Mouse (Mus musculus) left cerebral cortex, adult 2 months (tissue): Measurements from ENCODE around the gene Plk5. TPM values are rescaled to one million over a fixed set of nuclear protein-coding genes. Genes with fewer than 3 reads are reported as not detected.
A peak's percentile ranks its signal among the peaks of the same experiment; 100 is the strongest.

ENCODE experiments used
- DNase-seq, 2 experiments: peaks; one replicate each; pipeline ENCODE4 v3.0.0; 2021 to 2022; ENCODE audit warnings: low spot score in 2 of 2, mixed read lengths in 1 of 2; ENCODE audit errors: extremely low spot score in 1 of 2
- H3K27ac ChIP-seq: fragments of 200-600 bp; 2 replicates; pipeline ENCODE4 v1.8.1; 2022
- H3K4me3 ChIP-seq: fragments of 200-600 bp; 2 replicates; pipeline ENCODE4 v1.8.1; 2022
- CTCF ChIP-seq: fragments of 200-600 bp; IDR thresholded peaks from 2 replicates; pipeline ENCODE4 v1.8.1; 2022; ENCODE audit warnings: antibody characterized with exemption, mild to moderate bottlenecking, moderate library complexity
- intact Hi-C: fragments of 180-260 bp; cut with DNase I; formaldehyde crosslinking; loops from one replicate; pipeline ENCODE4 v1.15.1; 2025
- microRNA-seq, 2 experiments: library from miRNA; unstranded; fragments of <30 nt; microRNA quantifications; one replicate each; pipeline ENCODE4 v1.2.0; 2021
- total RNA-seq, 2 experiments: library from RNA; stranded (reverse); gene quantifications; 2 replicates each; pipeline ENCODE4 v1.2.3; 2021

Plk5 gene
- total RNA-seq, 2 experiments from 2014 or later = 27.3 to 37.9 TPM

- intact Hi-C loops = loop anchor here (1.0 kb wide), 1 partner anchor 26 kb away; the partner anchor contains the start of gene Tcf3
- no peak for TF ChIP-seq CTCF
- Histone ChIP-seq H3K27ac (peak within 1 kb of the TSS; percentile 90), H3K4me3 (peak within 1 kb of the TSS; percentile 87)
- DNase-seq = peak; percentile 91
These were observed 50.6 kb downstream of the Plk5 start, which contains the start of gene Uqcr11 for GRCm38 (mm10) chr10:80406684-80407501. TSS of gene Uqcr11 (minus strand) at chr10:80406830.

GRCm38 (mm10) chr10:80407924-80408323 lies 51.7 kb downstream of the Plk5 start:
- Histone ChIP-seq H3K4me3 (no peak overlapping the region), H3K27ac (no peak overlapping the region)
- intact Hi-C loops = no loop called here
- no peak for TF ChIP-seq CTCF
- DNase-seq = no peak

- TF ChIP-seq CTCF = no peak
- intact Hi-C loops = no loop called here
These were observed 56.6 kb downstream of the Plk5 start for GRCm38 (mm10) chr10:80412656-80413541.

More at GRCm38 (mm10) chr10:80412656-80413541, 56.6 kb downstream of the Plk5 start:
- DNase-seq = peak; percentile 55 to 69
- Histone ChIP-seq H3K27ac (peak overlapping the region; percentile 40), H3K4me3 (no peak overlapping the region)

Small RNA genes within 50 kb of the gene (microRNA-seq; reads per million reads assigned to microRNA genes)
- gene Gm22721 = 0 to 0.49 reads per million in 2 experiments

Other genes with a start within 250 kb of the Plk5 start
- gene Stk11, start 240.7 kb upstream of the Plk5 start, total RNA-seq = 100 to 1,000 TPM; 102 to 106 TPM
- 100 to 1,000 TPM; 356 to 366 TPM for gene Atp5d, start 217.8 kb upstream of the Plk5 start, total RNA-seq
- 100 to 1,000 TPM; 431 to 456 TPM for gene Cbarp, start 215.6 kb upstream of the Plk5 start, total RNA-seq
- 100 to 1,000 TPM in 1 of 2 experiments, 10 to 100 TPM in 1; 80.7 to 127 TPM for gene Midn, start 208.2 kb upstream of the Plk5 start, total RNA-seq
- gene Cirbp, start 190.5 kb upstream of the Plk5 start, total RNA-seq = 10 to 100 TPM; 75.8 to 93.0 TPM
- gene 1600002K03Rik, start 183.5 kb upstream of the Plk5 start, total RNA-seq = 1 to 10 TPM; 6.0 to 8.1 TPM
- gene Efna2, start 177.0 kb upstream of the Plk5 start, total RNA-seq = 1 to 10 TPM; 6.8 to 7.2 TPM
- 10 to 100 TPM; 37.8 to 43.3 TPM for gene Mum1, start 130.0 kb upstream of the Plk5 start, total RNA-seq
- gene Ndufs7, start 107.3 kb upstream of the Plk5 start, total RNA-seq = 100 to 1,000 TPM; 194 to 206 TPM
- gene Gamt, start 95.4 kb upstream of the Plk5 start, total RNA-seq = 10 to 100 TPM; 16.6 to 23.3 TPM
- gene Dazap1, start 95.0 kb upstream of the Plk5 start, total RNA-seq = 10 to 100 TPM; 87.4 to 90.3 TPM
- 100 to 1,000 TPM; 816 to 913 TPM for gene Rps15, start 64.0 kb upstream of the Plk5 start, total RNA-seq
- 100 to 1,000 TPM; 111 to 113 TPM for gene Apc2, start 60.5 kb upstream of the Plk5 start, total RNA-seq
- 10 to 100 TPM; 26.3 to 26.9 TPM for gene 2310011J03Rik, start 35.9 kb upstream of the Plk5 start, total RNA-seq
- 1 to 10 TPM; 4.0 to 5.4 TPM for gene Pcsk4, start 27.0 kb upstream of the Plk5 start, total RNA-seq
- 10 to 100 TPM; 13.5 to 13.6 TPM for gene Reep6, start 26.5 kb upstream of the Plk5 start, total RNA-seq
- gene Adamtsl5, start 8.0 kb upstream of the Plk5 start, total RNA-seq = 10 to 100 TPM in 1 of 2 experiments, 1 to 10 TPM in 1; 7.9 to 11.1 TPM
- gene Mex3d, start 31.2 kb downstream of the Plk5 start, total RNA-seq = 10 to 100 TPM; 19.2 to 20.6 TPM
- gene Mbd3, start 43.1 kb downstream of the Plk5 start, total RNA-seq = 100 to 1,000 TPM; 139 to 150 TPM
- gene Uqcr11, start 50.4 kb downstream of the Plk5 start, total RNA-seq = 100 to 1,000 TPM; 373 to 394 TPM
- gene Tcf3, start 77.2 kb downstream of the Plk5 start, total RNA-seq = 10 to 100 TPM; 28.9 to 30.1 TPM
- not detected for gene Onecut3, start 138.4 kb downstream of the Plk5 start, total RNA-seq
- gene Atp8b3, start 182.7 kb downstream of the Plk5 start, total RNA-seq = under 1 TPM; 0.11 to 0.63 TPM
- gene Rexo1, start 205.1 kb downstream of the Plk5 start, total RNA-seq = 10 to 100 TPM; 46.5 to 51.3 TPM
- gene Klf16, start 220.9 kb downstream of the Plk5 start, total RNA-seq = 10 to 100 TPM; 48.2 to 59.7 TPM
- gene Abhd17a, start 233.9 kb downstream of the Plk5 start, total RNA-seq = 100 to 1,000 TPM; 185 to 191 TPM
- 10 to 100 TPM; 41.5 to 44.8 TPM for gene Scamp4, start 246.4 kb downstream of the Plk5 start, total RNA-seq
- 1 to 10 TPM; 1.3 to 5.6 TPM for gene Adat3, start 246.4 kb downstream of the Plk5 start, total RNA-seq
- gene Gm49322, start 249.6 kb downstream of the Plk5 start, total RNA-seq = 1 to 10 TPM; 2.7 to 4.2 TPM